Mouse (Mus musculus) heart, adult 8-10 months (tissue): ENCODE data around the gene Rec114. TPM values are rescaled to one million over a fixed set of nuclear protein-coding genes. Genes with fewer than 3 reads are reported as not detected.

Experiments used
- DNase-seq: peaks from one replicate; pipeline ENCODE4 v3.0.0; 2022; ENCODE audit warnings: low spot score
- total RNA-seq, 4 experiments: library from RNA; stranded (reverse); gene quantifications; 2 replicates each; pipeline ENCODE4 v1.2.4; 2022

Gene Rec114
- 1 to 10 TPM in 2 of 4 experiments, under 1 TPM in 1, not detected in 1; 0.65 to 2.9 (median 1.7) TPM for total RNA-seq

DNA sequence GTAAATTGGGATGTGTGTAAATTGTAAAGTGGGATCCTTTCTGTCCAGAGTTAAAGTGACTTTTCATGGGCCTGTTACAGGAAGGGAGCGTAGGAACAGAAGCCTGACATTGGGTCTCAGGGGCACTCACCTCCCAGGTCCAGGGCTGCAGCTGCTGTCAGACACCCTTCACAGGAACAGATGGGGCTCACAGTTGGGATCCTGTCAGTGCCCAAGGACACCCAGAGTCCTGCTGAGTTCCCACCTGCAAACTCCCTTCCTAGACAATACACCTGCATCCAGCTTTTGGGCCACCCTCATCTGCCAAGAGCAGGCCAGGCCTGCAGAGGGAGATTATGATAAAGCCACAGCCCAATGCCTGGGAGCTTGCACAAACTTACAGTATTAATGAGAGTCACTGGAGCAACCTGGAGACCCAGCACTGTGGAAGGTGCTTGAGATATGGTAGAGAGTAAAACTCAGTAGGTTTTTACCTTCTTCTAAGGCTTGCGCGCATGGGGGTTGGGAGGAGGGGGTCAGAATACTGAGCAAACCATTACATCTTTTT, at the start of gene Rec114:
Gene Rec114, minus strand, starts transcription at position 263 of the 547 bp plus-strand sequence.
- no peak for DNase-seq

DNA sequence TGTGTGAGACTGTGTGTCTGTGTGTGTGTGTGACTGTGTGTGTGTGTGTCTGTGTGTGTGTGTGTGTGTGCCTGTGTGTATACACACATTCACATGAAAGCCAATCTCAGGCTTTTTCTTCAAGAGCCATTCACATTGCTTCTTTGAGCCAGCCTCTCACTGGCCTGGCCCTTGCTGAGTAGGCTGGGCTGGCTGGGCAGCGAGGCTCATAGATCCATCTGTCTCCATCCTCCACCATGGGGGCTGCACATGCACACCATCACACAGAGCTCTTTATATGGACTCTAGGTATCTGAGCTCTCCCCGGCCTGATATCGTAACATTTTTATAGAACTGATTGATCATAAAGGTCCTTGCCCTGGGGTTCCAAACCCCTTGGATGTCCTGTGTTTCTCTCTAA, 45.7 kb upstream of the Rec114 start:
- DNase-seq, result no peak

GRCm38 (mm10) chr9:58775363-58775762, 31.6 kb upstream of the Rec114 start:
- no peak for DNase-seq

- no peak for DNase-seq
These were observed 31.0 kb upstream of the Rec114 start for GRCm38 (mm10) chr9:58774761-58775160.

GRCm38 (mm10) chr9:58769943-58770342, 26.2 kb upstream of the Rec114 start:
- no peak for DNase-seq

DNA sequence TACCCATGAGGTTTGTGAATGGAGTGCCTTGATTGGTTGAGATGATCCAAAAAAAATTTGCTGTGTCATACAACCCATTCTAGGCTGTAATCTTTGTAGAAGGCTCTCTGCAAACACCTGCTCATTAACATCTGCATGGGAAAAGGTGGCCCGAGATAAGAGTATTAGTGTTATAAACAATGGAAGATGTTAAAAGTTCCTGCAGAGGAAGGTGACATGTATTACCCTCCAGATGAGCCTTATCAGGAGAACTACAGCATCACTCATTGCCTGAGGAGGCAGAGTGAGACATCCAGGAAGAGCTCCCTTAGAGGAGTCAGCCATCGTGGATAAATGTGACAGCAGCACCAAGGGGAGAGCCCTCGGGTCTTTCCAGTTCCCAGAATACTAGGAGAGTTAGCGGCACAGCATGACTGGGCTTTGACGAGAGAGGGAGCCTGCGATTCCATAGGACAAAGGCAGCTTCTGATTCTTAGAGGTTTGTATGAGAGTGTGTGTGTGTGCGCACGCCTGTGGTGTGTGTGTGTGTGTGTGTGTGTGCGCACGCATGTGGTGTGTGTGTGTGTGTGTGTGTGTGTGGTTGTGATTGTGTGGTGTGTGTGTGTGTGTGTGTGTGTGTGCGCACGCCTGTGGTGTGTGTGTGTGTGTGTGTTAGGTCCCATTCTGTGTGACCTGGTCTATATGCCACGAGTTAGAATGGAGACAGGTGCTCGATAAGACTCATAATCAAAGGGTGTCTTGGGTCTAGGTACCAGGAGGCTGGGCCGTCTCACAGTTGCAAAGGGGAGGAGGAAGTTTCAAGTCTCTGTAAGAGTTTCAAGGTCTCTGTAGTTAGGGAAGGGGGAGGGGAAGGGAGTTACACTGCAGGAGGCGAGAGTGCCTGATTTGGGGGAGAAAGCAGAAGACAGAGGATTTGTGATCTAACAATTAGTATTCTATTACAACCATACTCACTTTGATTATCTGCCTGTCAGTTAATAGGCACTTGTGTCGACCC, 23.5 kb upstream of the Rec114 start:
- no peak for DNase-seq

DNA sequence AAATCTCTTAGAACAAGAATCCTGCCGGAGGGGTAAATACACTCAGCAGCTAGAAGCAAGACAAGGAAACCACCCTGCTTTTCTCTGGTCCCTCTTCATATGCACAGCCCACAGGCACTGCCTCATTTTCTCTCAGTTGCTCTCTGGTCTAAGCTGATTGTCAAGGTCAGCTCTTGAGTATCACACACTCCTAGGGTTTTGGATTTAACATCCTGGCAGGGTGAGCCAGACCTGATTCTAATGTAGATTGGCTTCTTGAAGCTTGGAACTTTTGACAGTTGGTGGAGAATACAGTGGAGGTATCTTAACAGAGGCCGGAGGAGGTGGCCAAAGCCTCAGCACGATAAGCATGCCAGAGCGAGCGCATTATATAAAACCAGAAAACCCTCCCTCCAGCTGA, 20.6 kb upstream of the Rec114 start:
- no peak for DNase-seq

- DNase-seq, result no peak
These were observed 19.4 kb upstream of the Rec114 start for GRCm38 (mm10) chr9:58763114-58763513.

GRCm38 (mm10) chr9:58762086-58762485, 18.3 kb upstream of the Rec114 start:
- DNase-seq, result no peak

- DNase-seq, result no peak
These were observed 15.0 kb upstream of the Rec114 start for GRCm38 (mm10) chr9:58758754-58759153.

DNA sequence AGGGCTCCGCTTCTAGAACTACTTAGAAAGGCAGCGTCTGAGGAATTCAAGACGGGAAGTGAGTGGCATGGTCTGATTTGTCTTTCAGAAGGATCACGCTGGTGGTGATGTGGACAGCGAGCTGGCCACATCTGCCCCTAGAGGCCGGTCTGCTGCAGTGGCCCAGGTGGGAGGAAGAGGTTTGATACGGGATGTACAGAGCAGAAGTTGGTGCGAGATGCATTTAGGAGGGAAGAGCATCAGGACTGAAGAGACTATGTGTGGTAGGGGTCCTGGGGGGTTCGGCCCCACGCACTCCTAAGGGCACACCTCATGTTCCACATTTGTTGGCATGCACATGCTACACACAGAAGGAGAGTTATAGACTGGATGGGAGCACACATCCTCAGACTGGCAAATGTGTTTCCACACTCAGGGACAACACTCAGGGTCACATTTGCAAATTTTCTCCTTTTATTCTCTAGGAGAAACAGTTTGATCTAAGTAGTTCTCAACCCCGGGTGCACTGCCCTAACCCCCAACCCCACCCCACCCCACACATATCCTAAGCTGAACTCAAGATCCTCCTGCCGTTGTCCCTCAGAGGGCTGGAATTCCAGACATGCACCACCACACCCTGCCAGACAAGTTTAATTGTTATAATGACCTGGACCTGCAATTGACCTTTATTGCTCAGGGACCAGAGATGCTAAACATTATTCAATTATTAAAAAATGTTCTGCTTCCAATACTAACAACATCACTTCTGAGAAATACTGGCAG, 12.8 kb upstream of the Rec114 start:
- DNase-seq, result no peak

DNA sequence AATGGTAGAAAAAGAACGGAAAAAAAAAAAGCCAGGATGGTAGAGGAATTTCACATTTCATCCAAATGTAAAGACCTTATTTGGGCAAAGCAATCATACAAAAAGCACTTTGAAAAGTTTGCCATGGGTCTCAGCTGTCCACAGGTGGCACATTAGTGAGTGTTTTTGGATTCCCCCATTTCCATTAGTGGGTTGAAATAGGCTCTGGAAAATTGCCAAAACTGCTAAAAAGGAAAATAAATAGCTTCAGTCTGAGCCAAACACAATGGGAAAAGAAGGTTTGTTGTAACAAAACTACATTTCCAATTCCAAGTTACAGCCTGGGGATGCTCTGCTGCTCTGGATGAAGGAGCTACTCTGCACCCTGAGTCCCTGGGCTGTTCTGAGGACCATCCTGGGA, 9.8 kb upstream of the Rec114 start:
- DNase-seq, result no peak

DNA sequence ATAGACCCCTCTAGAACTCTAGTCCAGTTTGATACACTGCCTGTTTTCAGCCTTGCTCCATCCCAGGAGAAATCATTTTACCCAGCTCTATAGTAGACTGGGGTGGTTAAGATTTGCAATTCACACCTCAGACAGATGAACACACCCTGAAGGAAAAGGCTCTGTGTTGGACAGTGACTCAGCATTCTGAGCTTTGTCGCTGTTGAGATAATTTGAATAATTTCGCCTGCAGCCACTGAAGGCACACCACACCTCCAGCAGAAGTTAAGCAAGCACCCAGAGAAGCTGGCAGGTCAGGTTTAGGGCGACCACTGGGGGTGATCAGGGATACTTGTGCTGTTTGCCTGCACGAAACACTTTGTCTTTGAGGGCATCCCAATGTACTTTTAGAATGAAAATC, 4.4 kb upstream of the Rec114 start:
- no peak for DNase-seq

DNA sequence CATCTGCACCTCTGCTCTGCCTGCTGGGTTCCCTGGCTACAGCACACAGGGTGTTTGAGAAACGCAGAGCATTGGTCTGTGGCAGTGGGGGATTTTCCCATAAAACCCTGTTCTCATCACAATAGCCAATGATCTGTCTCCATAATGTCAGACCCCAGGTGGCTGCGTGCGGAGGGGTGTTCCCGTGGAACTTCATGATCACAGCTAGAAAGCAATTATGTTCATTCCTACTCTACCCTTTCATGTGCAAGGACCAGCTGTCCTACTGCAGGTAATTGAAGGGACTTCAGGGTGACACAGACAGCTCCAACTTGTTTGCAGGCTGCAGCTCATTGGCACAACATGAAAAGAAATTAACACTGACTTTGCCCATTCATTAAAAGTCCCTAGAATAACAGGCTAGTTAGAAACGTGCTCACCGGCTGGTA, 3.6 kb upstream of the Rec114 start:
- no peak for DNase-seq

- DNase-seq, result no peak
These were observed 1.1 kb downstream of the Rec114 start for GRCm38 (mm10) chr9:58742692-58743091.

DNA sequence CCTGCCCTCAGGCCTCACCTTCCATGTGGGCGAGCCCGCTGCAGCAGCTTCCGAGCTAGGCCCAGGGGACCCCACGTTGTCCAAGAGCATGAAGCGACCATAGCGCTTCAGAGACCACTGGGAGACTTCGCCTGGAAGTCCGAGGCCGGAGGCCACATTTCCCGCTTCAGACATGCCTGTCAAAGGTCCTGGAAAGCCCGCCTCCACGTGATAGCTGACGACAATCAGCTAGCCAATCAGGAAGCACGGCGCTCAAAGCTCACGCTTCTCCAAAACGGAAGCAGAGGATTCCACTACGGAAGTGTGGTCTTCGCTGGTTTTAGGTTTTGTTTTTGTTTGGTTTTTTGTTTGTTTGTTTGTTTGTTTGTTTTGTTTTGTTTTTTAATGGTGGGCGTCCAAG, 2.4 kb downstream of the Rec114 start:
- DNase-seq, result no peak

DNA sequence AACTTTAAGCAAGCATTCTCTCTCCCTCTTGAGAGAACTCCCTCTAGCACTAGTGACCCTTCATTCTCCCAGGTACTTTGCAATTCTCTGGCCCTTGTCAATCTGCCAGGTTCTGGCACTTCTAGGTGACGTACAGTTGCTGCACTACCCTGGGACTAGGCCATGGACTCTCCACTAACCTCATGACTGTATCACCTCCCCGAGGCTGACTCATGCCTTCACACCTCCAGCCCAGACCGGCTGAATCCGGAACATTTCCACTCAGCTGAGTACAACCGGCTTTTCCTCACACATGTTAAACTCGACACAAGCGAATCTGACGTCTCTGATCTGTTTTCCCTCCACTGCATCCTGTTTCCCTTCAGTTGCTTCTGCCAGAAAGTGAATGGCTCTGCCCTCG, 4.0 kb downstream of the Rec114 start:
- DNase-seq, result no peak

GRCm38 (mm10) chr9:58723165-58723564, 20.6 kb downstream of the Rec114 start:
- no peak for DNase-seq

- DNase-seq, result no peak
These were observed 21.6 kb downstream of the Rec114 start for GRCm38 (mm10) chr9:58722151-58722550.

DNA sequence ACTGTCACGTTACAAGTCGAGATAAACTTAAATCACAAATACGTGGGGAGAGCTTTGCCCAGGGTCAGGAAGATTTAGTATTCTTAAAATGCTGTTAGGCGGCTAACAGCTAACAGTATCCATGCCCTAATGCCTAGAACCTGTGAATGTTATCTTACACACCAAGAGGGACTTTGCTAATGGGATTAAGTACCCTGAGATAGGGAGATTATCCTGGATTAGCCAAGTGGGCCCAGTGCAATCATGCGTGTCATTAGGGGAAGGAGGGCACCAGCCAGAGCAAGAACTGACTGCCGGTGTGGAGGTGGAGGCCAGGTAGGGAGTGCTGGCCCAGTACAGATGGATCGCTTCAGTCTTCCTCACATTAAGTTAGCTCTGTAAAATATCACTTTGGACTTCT, 22.7 kb downstream of the Rec114 start:
- DNase-seq, result no peak

DNA sequence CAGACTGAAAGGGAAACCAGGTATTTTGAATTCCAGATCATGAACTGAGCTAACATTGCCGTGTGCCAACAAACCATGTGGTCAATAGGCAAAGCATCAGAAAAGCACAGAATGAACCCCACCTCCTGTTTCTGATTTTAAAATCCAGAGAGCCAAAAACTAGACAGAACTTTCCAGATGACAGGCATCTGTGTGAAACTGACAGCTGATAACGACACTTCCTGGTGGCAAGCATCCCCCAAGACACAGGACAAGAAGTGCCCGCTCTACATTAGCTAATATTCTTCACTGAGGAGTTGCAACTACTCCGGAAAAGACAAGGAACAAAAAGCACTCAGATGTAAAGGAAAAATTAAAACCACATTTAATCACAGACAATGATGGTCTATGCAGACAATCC, 23.6 kb downstream of the Rec114 start:
- DNase-seq, result no peak

DNA sequence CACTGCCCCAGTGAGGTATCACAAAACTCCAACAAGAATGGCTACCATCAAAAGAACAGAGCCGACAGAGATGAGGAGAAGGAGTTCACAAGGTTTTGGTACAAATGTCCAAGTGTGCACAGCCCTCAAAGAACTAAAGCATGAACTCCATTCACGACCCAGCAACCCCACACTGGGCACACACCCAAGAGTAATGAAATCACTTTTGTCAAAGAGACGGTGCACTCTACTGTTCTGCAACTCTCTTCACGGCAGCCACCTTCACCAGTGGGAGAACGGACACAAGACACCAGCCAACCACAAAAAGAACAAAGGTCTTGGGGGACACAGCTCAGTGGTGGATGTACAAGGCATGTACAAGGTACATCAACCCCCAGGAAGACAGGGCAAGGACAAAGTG, 24.3 kb downstream of the Rec114 start:
- DNase-seq, result no peak
